Mouse (Mus musculus) cerebellum, postnatal 4 days (tissue): ENCODE results near the gene Arrb2.
A peak's percentile ranks its signal among the peaks of the same experiment; 100 is the strongest.
"Not testable (repeated sequence)": the region's sequence is repeated elsewhere in the genome, so short reads cannot be mapped to it uniquely, and the experiment has no call there.

Source experiments
- DNase-seq, 2 experiments: peaks; one replicate each; pipeline ENCODE4 v3.0.0; 2022; ENCODE audit warnings: low spot score in 2 of 2, mixed read lengths in 1 of 2

Gene Arrb2

GRCm38 (mm10) chr11:70444667-70445066 is 12.2 kb downstream of the Arrb2 start:
- DNase-seq: no peak

DNA sequence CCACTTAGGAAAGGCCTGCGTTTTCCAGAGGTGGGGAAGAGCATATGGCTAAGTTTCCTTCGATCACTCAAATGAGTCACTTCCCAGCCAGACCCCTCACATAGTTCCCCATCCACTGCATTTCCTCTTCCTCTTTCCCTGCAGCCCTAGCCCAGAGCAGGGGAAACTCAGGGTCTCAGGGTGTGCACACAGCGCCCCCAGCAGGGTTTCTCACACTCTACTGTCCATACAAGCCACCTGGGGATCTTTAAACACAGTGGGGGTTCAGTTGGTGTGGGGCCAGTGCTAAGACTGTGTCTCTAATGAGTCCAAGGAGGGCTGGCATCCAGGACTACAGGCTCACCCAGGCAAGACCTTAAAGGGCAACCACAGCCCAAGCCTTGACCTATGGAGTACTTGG is 14.3 kb downstream of the Arrb2 start:
- no peak for DNase-seq

- DNase-seq: no peak
Measured at GRCm38 (mm10) chr11:70447373-70447772, 14.9 kb downstream of the Arrb2 start.

DNA sequence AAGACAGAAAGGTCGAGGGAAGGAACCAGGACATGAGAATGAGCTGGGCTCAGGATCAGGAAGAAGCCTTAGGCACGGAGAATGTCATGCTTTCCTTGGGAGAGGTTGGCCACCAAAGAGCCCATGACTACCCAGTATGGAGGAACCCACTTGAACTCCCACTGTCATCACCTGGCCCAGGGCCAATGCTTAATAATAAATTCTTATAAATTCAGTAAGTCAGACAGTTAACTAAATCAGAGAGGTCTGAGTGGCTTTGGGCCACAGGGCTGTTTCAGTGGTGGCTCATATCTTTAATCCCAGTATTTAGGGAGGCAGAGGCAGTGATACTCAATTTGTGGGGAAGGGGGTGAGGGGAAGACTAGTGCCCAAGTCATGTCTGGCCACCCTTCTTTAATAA is 18.5 kb downstream of the Arrb2 start:
- no peak for DNase-seq

- DNase-seq: peak; percentile 83 to 95
Measured at GRCm38 (mm10) chr11:70451797-70452498, 19.5 kb downstream of the Arrb2 start, which contains the start of gene Med11. Gene Med11 (plus strand): TSS chr11:70451919.

DNA sequence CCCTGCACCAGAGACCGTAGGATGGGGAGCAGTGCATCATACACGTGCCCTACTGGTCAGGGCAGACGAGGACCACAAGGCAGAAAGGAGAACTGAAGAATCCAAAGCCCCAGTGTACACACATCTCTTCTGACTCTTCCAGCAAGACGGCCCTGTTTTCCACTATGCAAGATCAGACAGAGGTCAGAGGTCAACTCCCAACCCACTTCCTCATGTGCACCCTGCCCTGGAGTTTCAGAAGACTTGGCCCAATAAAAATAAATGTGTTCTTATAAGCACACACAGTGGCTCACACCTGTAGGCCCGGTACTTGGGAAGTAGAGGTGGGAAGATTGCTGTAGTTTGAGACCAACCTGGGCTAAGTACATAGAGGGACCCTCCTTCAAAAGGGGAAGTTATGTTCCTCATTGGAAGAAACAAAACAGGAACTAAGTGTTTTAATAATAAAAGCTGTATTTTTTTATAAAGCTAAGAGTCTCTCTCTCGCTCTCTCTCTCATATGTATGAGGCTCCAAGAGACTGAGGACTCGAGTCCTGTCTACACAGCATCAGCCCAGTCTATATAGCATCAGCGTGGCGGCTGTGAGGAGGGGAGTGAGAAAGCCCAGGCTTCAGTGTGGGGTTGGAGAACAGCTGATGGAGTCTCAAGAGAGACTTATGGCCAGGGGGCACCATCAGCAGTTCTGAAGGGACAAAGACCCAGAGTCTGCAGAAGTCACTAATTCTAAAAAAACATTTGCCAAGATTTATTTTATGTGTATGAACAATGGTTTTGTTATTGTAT is 21.0 kb downstream of the Arrb2 start:
- no peak for DNase-seq

DNA sequence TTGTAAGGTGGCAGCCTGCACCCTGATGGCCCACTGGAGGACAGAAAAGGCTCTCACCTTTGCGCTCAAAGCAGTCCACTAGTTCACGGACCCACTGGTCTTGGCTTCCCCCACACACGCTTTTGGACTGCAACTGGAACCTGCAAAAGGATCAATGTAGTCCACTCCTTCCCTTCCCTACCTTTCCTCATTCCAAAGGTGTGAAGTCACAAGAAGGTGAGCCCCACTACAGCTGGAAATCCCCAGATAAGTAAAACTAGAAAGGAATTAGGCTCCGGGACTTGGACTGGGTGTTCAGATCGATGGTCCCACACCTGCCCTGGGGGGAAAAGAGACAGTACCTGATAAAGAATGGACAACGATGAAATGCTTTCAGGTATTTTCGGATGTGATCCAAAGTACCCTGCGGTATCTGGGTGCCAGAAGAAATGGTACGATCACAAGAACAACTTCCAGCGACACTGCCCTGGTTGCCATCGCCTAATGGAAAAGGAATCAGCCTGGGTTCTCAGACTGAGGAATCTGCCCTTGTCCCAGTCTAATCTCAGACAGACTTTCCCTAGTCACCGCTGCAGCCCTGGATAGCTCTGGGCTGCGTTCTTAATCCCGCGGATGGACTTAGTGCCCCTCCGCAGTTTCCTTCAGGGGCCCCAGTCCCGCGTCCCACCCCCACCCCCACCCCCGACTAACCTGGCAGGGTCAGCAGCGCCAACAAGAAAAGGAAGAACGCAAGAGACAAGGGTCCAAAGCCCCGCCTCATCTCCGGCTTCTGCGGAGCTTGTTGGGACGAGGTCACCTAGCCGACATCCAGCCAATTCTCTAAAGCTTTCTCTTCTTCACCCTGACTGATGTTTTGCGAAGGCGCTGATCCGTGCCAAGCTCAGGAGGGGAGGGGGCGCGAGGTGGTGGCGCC is 26.5 kb downstream of the Arrb2 start, which contains the start of gene Zmynd15:
Gene Zmynd15 (plus strand): TSS at position 746 of the 913 bp plus-strand sequence.
- DNase-seq: no peak

GRCm38 (mm10) chr11:70459601-70460101 is 27.2 kb downstream of the Arrb2 start, which contains the start of gene Cxcl16:
Gene Cxcl16 (minus strand): TSS chr11:70459984.
- DNase-seq: no peak

DNA sequence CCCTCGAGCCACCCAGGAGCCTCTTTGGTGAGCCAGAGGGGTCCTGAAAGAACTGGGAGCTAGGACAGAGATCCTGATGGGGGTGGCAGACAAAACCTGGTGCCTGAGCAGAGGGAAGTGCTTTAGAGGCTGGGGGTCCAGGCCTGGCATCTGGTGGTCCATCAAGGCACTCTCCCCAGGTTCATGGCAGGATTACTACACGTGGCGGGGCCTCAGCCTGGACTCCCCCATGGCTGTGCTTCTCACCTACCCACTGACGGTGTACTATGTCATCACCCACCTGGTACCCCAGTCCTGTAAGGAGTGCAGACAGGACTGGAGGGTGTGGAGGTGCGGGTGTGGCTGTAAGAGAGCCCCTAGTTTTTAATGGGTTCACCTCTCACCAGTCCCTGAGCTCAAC is 31.5 kb downstream of the Arrb2 start:
- DNase-seq: no peak

- DNase-seq: no peak
Measured at GRCm38 (mm10) chr11:70465211-70465610, 32.8 kb downstream of the Arrb2 start.

- peak in 1 of 2 experiments; percentile 20 for DNase-seq
Measured at GRCm38 (mm10) chr11:70465824-70466223, 33.4 kb downstream of the Arrb2 start.

DNA sequence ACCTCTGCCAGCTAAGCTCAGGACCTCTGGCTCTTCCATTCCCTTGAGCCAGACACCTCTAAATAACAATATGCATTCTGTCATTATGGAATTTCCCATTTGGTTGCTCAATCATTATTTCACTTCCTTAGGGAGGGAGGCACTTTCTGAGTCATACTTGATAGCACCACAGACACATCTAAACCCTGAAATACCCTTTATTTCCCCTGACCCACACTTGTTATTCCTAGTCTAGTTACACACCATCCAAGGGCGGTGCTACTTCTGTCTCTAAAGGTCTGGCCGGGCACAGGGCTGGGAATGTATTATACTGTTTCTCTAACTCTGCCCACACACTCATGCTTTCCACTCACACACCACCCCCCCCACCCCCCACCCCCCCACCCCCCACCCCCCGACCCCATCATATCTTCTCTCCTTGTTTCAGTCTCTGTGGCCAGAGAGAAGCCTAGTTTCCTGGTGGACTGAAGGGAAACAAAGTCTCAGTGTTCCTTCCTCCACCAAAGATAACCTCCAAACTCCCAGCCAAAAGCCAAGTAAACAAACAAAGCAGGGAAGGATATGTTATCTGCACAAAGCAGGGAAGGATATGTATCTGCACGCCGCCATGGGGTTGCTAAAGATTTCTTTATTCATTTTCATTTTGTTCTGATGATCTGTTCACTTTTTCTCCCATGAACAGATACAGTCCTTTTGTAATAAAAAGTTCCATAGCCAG is 35.6 kb downstream of the Arrb2 start:
- no peak for DNase-seq

DNA sequence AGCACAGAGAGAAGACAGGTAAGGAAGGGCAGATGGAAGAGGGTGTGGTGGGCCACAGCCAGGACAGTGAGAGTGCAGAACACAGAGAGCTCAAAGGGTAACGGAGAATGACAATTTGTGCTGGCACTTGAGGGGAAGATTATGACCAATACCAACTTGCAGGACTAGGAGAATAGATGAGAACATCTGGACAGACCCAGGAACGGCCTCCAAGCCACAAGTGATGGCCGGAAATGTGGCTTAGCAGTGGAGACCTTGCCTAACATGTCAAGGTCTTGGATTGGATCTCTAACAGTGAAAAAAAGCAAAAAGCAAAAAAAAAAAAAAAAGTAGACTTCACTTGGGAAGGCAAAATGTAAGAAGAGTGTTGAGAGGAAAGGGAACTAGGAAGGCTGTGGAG is 37.3 kb downstream of the Arrb2 start:
- DNase-seq: no peak

DNA sequence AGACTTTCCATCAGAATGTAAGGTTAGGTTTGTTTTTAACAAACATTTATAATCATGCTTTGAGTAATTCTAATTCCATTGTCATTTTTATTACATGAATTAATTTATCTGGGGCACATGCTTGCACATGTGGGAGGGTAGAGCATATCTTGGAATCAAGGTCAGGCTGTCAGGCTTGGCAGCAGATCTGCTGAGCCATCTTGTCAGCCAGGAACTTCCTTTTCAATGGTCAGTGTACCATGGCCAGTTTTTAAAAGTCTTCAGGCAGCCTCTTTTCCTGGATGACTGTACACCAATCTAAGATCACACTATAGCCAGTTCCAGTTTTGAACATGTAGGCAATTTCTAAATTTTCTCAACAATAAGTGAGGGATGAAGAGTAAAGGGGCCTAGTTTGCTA is 40.3 kb downstream of the Arrb2 start:
- DNase-seq: no peak

DNA sequence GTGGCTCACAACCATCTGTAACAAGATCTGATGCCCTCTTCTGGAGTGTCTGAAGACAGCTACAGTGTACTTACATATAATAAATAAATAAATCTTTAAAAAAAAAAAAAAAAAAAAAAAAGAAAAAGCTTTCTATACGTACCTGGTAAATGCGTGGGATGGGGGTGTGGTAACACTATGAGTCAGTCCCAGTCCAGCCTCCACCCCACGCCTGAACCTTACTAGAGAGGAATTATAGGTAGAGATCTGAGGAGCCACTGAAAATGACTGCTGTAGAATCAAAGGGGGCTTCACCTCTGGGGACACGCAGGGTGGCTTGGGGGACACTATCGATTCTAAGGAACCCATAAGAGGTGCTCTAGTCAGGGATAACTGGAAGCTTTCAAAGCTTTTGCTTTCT is 40.9 kb downstream of the Arrb2 start:
- DNase-seq: not testable (repeated sequence)

- DNase-seq: no peak
Measured at GRCm38 (mm10) chr11:70474872-70475534, 42.6 kb downstream of the Arrb2 start.

DNA sequence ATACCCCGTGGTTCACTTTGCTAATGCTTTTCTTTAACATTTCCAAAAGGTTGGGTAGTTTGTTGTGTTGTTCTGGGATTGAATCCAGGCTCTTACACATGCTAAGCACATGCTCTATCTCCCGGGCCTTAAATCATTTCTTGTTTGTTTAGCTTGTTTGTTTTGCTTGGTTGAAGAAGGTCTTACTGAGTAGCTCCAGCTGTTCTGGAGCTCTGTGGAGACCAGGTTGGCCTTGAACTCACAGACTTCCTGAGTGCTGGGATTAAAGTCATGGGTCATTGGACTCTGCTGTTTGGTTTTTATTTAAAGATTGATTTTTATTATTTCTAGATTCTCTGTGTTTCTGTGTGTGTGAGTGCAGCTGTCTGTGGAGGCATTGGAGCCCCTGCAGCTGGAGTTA is 53.1 kb downstream of the Arrb2 start:
- no peak for DNase-seq

DNA sequence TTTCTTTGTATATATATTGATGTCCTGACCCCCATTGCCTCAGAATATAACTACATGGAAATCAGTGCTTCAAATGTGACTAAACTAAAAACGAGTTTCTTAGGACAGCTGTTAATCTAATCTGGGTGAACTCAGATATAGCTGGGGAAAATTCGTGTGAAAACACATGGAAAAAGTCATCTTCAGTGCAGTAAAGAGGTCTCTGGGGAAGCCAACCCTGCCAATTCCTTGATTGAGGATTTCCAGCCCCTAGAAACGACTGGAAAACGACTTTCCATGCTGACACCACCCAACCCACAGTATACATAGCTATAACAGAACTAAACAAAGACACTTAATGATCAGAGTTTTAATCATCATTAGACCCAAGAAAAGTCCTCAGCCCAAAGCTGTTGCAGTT is 55.4 kb downstream of the Arrb2 start:
- no peak for DNase-seq

GRCm38 (mm10) chr11:70489138-70489537 is 56.7 kb downstream of the Arrb2 start:
- DNase-seq: no peak

GRCm38 (mm10) chr11:70489684-70490083 is 57.2 kb downstream of the Arrb2 start:
- DNase-seq: no peak
